Mouse (Mus musculus): ENCODE measurements around the gene Trappc2l. TPM values are rescaled to one million over a fixed set of nuclear protein-coding genes. Genes with fewer than 3 reads are reported as not detected.

The Trappc2l gene
- polyA plus RNA-seq, 1 experiment from 2014 or later, result 41.4 TPM

GRCm38 (mm10) chr8:122665667-122666316, 54.4 kb downstream of the Trappc2l start:
- 56% methylated on average over 12 of the region's 14 CpGs for WGBS
- ATAC-seq (ENCODE audit: insufficient read depth, low FRiP score), result peak; percentile 12; the same call in 1 of the 2 replicates
- Histone ChIP-seq H3K9me3 (replicated peaks; ENCODE audit: control insufficient read depth, low read length) (no peaks in the 10 kb centered on the region), H3K4me1 (ENCODE audit: control insufficient read depth, insufficient read depth, low read length) (peaks cover 54% of the 10 kb centered on the region), H3K4me3 (replicated peaks; ENCODE audit: low read length) (no peak overlapping the region), H3K9ac (ENCODE audit: low read length) (no peak overlapping the region), H3K36me3 (ENCODE audit: control insufficient read depth, insufficient read depth, low read length) (no peaks in the 10 kb centered on the region), H3K4me2 (ENCODE audit: low read depth, low read length) (0 out of 2 replicates have a peak overlapping the region, but pooled peaks have one; percentile 11), H3K27ac (ENCODE audit: low read length) (peak overlapping the region; percentile 66; the same call in 1 of the 2 replicates), H3K27me3 (ENCODE audit: control insufficient read depth, insufficient read depth, low read length) (no peaks in the 10 kb centered on the region)

Small RNA genes lying within 50 kb of the gene (microRNA-seq; reads per million reads assigned to microRNA genes)
- gene Mir6396, result not detected

Other genes with a start within 250 kb of the Trappc2l start
- 28.1 and 32.4 TPM in 2 replicates for gene Zc3h18, start 235.0 kb upstream of the Trappc2l start, polyA plus RNA-seq (2015; fragmentation: Nextera tagmentation; extraction: Ambion mirVana)
- gene Il17c, start 189.6 kb upstream of the Trappc2l start, polyA plus RNA-seq (2015; fragmentation: Nextera tagmentation; extraction: Ambion mirVana), result not detected in 2 replicates
- 241 and 270 TPM in 2 replicates for gene Cyba, start 178.7 kb upstream of the Trappc2l start, polyA plus RNA-seq (2015; fragmentation: Nextera tagmentation; extraction: Ambion mirVana)
- gene Mvd, start 168.2 kb upstream of the Trappc2l start, polyA plus RNA-seq (2015; fragmentation: Nextera tagmentation; extraction: Ambion mirVana), result 40.3 and 40.7 TPM in 2 replicates
- 0.59 and 1.2 TPM in 2 replicates for gene Snai3, start 150.9 kb upstream of the Trappc2l start, polyA plus RNA-seq (2015; fragmentation: Nextera tagmentation; extraction: Ambion mirVana)
- 31.3 and 36.4 TPM in 2 replicates for gene Rnf166, start 135.6 kb upstream of the Trappc2l start, polyA plus RNA-seq (2015; fragmentation: Nextera tagmentation; extraction: Ambion mirVana)
- 39.8 TPM in 2 replicates for gene Ctu2, start 135.5 kb upstream of the Trappc2l start, polyA plus RNA-seq (2015; fragmentation: Nextera tagmentation; extraction: Ambion mirVana)
- 13.5 and 18.9 TPM in 2 replicates for gene Piezo1, start 60.3 kb upstream of the Trappc2l start, polyA plus RNA-seq (2015; fragmentation: Nextera tagmentation; extraction: Ambion mirVana)
- gene Cdt1, start 43.6 kb upstream of the Trappc2l start, polyA plus RNA-seq (2015; fragmentation: Nextera tagmentation; extraction: Ambion mirVana), result 28.4 and 28.5 TPM in 2 replicates
- 335 and 345 TPM in 2 replicates for gene Aprt, start 34.7 kb upstream of the Trappc2l start, polyA plus RNA-seq (2015; fragmentation: Nextera tagmentation; extraction: Ambion mirVana)
- 14.7 and 14.8 TPM in 2 replicates for gene Galns, start 177 bp upstream of the Trappc2l start, polyA plus RNA-seq (2015; fragmentation: Nextera tagmentation; extraction: Ambion mirVana)
- not detected in 2 replicates for gene Pabpn1l, start 11.1 kb downstream of the Trappc2l start, polyA plus RNA-seq (2015; fragmentation: Nextera tagmentation; extraction: Ambion mirVana)
- gene Cbfa2t3, start 87.5 kb downstream of the Trappc2l start, polyA plus RNA-seq (2015; fragmentation: Nextera tagmentation; extraction: Ambion mirVana), result 3.2 and 4.1 TPM in 2 replicates
- 20.1 and 20.9 TPM in 2 replicates for gene Acsf3, start 163.8 kb downstream of the Trappc2l start, polyA plus RNA-seq (2015; fragmentation: Nextera tagmentation; extraction: Ambion mirVana)
- gene Cdh15, start 236.3 kb downstream of the Trappc2l start, polyA plus RNA-seq (2015; fragmentation: Nextera tagmentation; extraction: Ambion mirVana), result 0.71 and 3.0 TPM in 2 replicates

Data from stomach, embryonic 16.5 days (tissue).